Mouse (Mus musculus) embryo, embryonic 10.5 days (tissue): ENCODE data around the gene Olfr801.
A peak's percentile ranks its signal among the peaks of the same experiment; 100 is the strongest.

Experiments
- DNase-seq: peaks from one replicate; pipeline ENCODE4 v3.0.0-alpha.2; 2015; ENCODE audit warnings: low spot score

The Olfr801 gene

GRCm38 (mm10) chr10:129673765-129674164 lies at the start of gene Olfr801:
Olfr801 (minus strand) TSS chr10:129673865.
- no peak for DNase-seq

- DNase-seq, result no peak
Measured at GRCm38 (mm10) chr10:129702910-129703309, 29.2 kb upstream of the Olfr801 start, which contains the start of gene Olfr804. Olfr804 (plus strand) TSS chr10:129703210.

DNA sequence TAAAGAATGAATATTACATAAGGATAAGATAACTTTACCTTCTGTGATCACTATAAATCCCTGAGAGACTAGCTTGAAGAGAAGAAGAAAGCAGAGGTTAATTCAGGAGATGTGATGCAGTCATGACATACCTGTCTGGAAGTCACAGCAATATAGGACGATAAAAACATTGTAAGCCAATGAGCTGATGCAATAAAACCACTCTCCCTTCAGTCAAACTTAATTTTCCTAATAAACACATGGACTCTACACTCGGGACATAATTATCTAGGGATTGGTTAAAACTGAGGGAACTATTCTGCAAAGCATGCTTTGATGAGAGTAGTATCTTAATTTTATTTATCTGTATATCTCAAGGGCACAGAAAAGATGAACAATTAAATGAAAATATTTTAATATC lies 20.5 kb upstream of the Olfr801 start, which contains the start of gene Olfr803:
Gene Olfr803 (minus strand): TSS at position 101 of the 400 bp plus-strand sequence.
- no peak for DNase-seq

DNA sequence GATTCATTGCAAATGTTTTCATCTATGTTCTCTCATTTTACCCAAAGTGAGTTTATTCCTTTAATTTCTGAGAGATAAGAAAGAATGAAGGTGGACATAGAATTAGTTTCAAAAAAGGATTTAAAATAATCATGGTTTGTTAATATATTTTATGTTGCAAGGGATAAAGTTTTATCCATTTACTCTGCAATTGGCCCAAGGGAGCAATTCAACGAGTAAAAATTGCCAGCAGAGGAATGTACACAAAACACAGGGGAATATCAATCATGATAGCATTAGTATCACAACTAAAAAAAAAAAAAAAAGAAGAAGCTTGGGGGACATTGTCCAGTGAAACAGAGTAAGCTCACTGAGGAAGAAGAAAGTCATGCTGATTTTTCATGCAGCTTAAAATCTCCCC lies 14.4 kb upstream of the Olfr801 start, which contains the start of gene Olfr802:
Gene Olfr802 (minus strand): TSS at position 101 of the 400 bp plus-strand sequence.
- no peak for DNase-seq

DNA sequence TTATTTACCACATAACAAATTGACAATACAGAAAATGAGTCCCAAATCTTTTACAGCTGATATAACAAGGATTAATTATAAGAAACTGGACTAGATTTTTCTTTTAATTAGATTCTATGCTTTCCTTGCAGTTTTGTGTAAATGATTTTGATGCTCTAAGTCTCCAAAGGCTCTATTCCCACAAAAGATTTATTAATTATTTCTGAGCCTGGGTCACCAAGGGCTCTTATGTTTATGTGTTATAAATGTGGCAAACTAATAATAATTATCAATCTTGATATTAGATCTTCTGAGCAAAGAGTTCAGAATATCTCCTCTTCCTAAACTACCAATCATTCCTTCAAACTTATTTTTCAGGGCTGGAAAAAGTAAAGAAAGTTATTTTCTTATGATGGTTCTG lies 16.3 kb downstream of the Olfr801 start, which contains the start of gene Olfr800:
Gene Olfr800 (plus strand): TSS at position 301 of the 400 bp plus-strand sequence.
- no peak for DNase-seq

- DNase-seq, result no peak
Measured at GRCm38 (mm10) chr10:129651763-129652162, 21.9 kb downstream of the Olfr801 start.

DNA sequence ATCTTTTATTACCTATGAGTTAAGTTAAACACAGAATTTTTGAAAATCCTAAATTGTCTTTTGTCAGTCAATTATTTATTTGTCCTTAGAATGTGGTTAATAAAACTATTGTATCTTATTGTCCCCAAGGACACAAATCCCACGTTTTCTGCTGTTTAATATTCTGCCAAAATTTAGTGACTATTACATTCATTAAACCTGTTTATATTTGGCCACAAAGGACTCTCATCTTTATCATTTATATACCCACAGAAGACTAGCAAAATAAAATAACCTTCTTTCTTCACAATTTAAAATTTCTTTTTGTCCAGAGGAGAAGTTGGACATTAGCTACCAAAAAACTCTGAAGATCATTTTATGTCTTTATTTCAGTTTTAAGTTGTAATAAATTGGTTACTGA lies 36.5 kb downstream of the Olfr801 start, which contains the start of gene Olfr799:
Gene Olfr799 (plus strand): TSS at position 301 of the 400 bp plus-strand sequence.
- no peak for DNase-seq

GRCm38 (mm10) chr10:129627834-129628233 lies 45.8 kb downstream of the Olfr801 start, which contains the start of gene Olfr798:
Olfr798 (minus strand) TSS chr10:129627934.
- DNase-seq, result no peak

DNA sequence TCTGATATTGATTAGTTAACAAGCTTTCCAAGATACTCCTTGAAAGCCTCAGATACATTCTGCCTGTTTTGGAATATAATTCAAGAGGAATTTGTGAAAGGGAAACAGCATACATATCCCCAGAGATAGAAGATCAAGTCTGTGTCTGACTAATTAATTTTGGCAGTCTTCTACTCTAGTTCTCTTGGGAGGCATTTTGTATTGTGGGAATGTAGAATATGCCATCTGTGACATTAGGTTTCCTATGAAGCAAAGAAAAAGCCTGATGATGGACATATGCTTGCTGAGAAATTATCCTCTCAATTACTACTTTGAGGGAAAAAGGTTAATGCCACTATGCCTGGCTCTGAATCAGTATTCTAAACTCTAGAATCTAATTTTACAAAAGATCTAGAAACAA lies 50.4 kb downstream of the Olfr801 start:
- DNase-seq, result no peak

GRCm38 (mm10) chr10:129621724-129622123 lies 51.9 kb downstream of the Olfr801 start:
- DNase-seq, result peak; percentile 9
